Mouse (Mus musculus) midbrain, embryonic 11.5 days (tissue): ENCODE data around the gene Gk5. TPM values are rescaled to one million over a fixed set of nuclear protein-coding genes. Genes with fewer than 3 reads are reported as not detected.

Experiments used
- ATAC-seq: fragments of 200-750 bp; cut with Nextera tagmentation; 2 replicates; pipeline ENCODE4 v1.8.0; 2017; ENCODE audit warnings: moderate TSS enrichment, moderate library complexity; ENCODE audit not compliant: low FRiP score
- DNase-seq: peaks from one replicate; pipeline ENCODE4 v3.0.0; 2015; ENCODE audit warnings: low spot score; ENCODE audit errors: missing footprints
- H3K27ac ChIP-seq: fragments of 300-500 bp; sonication (generic); 2 replicates; pipeline ENCODE4 v1.5.1; 2014; ENCODE audit warnings: low read depth, low read length
- H3K27me3 ChIP-seq: fragments of 300-500 bp; sonication (generic); 2 replicates; pipeline ENCODE4 v1.6.1; 2014; ENCODE audit warnings: mild to moderate bottlenecking, low read length, moderate library complexity, mixed read lengths; ENCODE audit not compliant: control insufficient read depth, insufficient read depth
- H3K36me3 ChIP-seq: fragments of 300-500 bp; sonication (generic); 2 replicates; pipeline ENCODE4 v1.6.1; 2014; ENCODE audit warnings: mild to moderate bottlenecking, low read length, moderate library complexity, mixed read lengths; ENCODE audit not compliant: control insufficient read depth, insufficient read depth
- H3K4me1 ChIP-seq: fragments of 300-500 bp; sonication (generic); 2 replicates; pipeline ENCODE4 v1.6.1; 2014; ENCODE audit warnings: low read length; ENCODE audit not compliant: control insufficient read depth, insufficient read depth
- H3K4me2 ChIP-seq: fragments of 300-500 bp; sonication (generic); 2 replicates; pipeline ENCODE4 v1.6.1; 2014; ENCODE audit warnings: mild to moderate bottlenecking, moderate library complexity
- H3K4me3 ChIP-seq: fragments of 300-500 bp; sonication (generic); 2 replicates; pipeline ENCODE4 v1.5.1; 2014; ENCODE audit warnings: low read depth, low read length
- H3K9ac ChIP-seq: fragments of 300-500 bp; sonication (generic); 2 replicates; pipeline ENCODE4 v1.6.1; 2014; ENCODE audit warnings: low read length
- H3K9me3 ChIP-seq: fragments of 300-500 bp; sonication (generic); 2 replicates; pipeline ENCODE4 v1.6.1; 2016; ENCODE audit warnings: low read length; ENCODE audit not compliant: control insufficient read depth
- WGBS: fragments of 180-500 bp; shearing (Covaris S2); extraction: QIAGEN DNeasy Blood & Tissue Kit; methylation state at CpG from one replicate; pipeline ENCODE4 v1.1.7; 2014; 5-methylcytosine and 5-hydroxymethylcytosine counted together
- polyA plus RNA-seq: library from polyadenylated mRNA; unstranded; fragments of >200 nt; fragmentation: Nextera tagmentation; extraction: Ambion mirVana; gene quantifications from 2 replicates; pipeline ENCODE4 v1.2.1, GENCODE M21; 2014

Gk5 gene
- polyA plus RNA-seq, 1 experiment from 2014 or later, result 2.8 TPM

DNA sequence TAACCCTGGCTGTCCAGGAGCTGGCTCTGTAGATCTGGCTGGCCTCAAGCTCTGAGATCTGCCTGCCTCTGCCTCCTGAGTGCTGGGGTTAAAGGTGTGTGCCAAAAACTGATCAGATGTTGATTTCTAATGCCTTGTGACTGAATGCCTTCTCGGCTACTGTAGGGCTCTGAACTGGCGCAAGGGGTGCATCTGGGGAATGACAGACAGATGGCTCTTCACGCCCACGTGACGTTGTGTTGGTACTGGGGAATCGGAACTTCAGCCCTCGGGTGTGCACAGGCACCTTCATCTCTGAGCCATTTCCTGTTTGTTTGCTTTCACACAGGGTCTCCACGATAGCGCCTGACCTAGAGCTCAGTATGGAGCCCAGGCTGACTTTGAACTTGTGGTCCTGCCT is 19.8 kb downstream of the Gk5 start:
- Histone ChIP-seq H3K27me3 (no peaks in the 10 kb centered on the region), H3K4me3 (no peak overlapping the region), H3K4me1 (peaks cover 3% of the 10 kb centered on the region; the same call in 1 of the 2 replicates), H3K9ac (no peak overlapping the region), H3K27ac (no peak overlapping the region), H3K36me3 (no peaks in the 10 kb centered on the region), H3K9me3 (no peaks in the 10 kb centered on the region), H3K4me2 (no peak overlapping the region)
- WGBS, result 93% methylated on average over 9 of the region's 9 CpGs
- ATAC-seq (no peak), DNase-seq (no peak)

DNA sequence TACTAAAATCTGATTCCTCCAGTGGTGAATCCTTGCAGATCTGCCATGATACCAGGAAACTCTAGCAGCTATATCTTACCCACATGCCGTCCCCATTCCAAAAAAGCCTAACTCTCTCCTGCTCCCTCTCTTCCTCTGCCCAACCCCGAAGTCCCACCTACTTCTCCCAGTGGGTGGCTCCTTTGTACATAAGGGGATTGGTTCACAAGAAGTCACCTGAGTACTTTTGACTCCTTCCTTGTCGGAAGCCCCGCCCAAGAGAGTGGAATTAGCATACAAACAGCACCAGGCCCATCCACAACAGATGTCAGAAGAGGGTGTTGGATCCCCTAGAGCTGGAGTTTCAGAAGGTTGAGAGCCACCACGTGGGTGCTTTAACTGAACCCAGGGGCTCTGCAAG is 20.7 kb downstream of the Gk5 start:
- WGBS, result 37% methylated on average over 5 of the region's 5 CpGs
- H3K27me3 ChIP-seq, result no peaks in the 10 kb centered on the region
- H3K9me3 ChIP-seq, result no peaks in the 10 kb centered on the region
- no peak for DNase-seq
- no peak overlapping the region for H3K27ac ChIP-seq
- no peak overlapping the region for H3K9ac ChIP-seq
- no peaks in the 10 kb centered on the region for H3K36me3 ChIP-seq
- H3K4me2 ChIP-seq, result no peak overlapping the region
- H3K4me3 ChIP-seq, result no peak overlapping the region
- ATAC-seq, result no peak
- H3K4me1 ChIP-seq, result peaks cover 3% of the 10 kb centered on the region; the same call in 1 of the 2 replicates

DNA sequence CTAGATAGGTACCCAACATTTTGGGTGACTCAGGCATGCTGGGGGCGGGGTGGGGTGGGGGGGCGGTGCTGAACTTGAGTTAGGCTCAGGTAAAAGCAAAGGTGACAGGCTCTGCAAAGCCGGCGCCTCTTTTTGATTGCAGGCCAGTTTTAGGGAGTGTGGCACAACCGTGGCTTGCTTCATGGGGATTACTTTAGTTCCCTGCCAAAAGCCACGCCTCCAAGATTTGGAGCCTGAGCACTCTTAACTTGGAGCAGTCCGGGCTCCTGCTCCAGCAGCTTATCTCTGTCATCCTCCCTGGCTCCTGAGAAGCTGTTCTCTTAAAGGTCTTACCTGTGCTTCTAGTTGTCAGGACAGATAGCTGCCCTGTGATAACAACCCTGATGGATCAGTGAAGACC is 21.8 kb downstream of the Gk5 start:
- 59% methylated on average over 7 of the region's 7 CpGs for WGBS
- no peaks in the 10 kb centered on the region for H3K27me3 ChIP-seq
- DNase-seq (no peak), ATAC-seq (no peak)
- no peaks in the 10 kb centered on the region for H3K4me1 ChIP-seq
- no peak overlapping the region for H3K27ac ChIP-seq
- no peak overlapping the region for H3K4me2 ChIP-seq
- H3K9me3 ChIP-seq, result no peaks in the 10 kb centered on the region
- H3K36me3 ChIP-seq, result no peaks in the 10 kb centered on the region
- no peak overlapping the region for H3K4me3 ChIP-seq
- no peak overlapping the region for H3K9ac ChIP-seq

DNA sequence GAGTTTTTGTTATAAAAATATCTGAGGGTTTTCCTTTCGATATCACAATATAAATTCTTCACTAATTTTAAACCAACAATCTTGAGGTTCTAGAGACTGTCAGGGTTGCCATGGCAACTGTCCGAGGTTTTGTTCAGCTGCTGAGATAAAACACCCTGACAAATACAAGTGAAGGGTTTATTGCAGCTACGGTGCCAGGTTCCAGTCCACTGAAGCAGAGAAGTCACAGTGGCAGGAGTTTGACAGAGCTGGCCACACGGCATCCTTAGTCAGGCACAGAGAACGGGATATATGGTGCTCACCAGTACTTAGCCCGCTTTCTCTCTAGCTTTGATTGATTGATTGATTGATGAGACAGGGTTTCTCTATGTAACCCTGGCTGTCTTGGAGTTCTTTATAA is 23.3 kb downstream of the Gk5 start:
- Histone ChIP-seq H3K36me3 (no peaks in the 10 kb centered on the region), H3K27me3 (no peaks in the 10 kb centered on the region), H3K9me3 (no peaks in the 10 kb centered on the region), H3K27ac (no peak overlapping the region), H3K9ac (no peak overlapping the region), H3K4me3 (no peak overlapping the region), H3K4me2 (no peak overlapping the region), H3K4me1 (no peaks in the 10 kb centered on the region)
- no peak for ATAC-seq
- 51% methylated on average over 6 of the region's 6 CpGs for WGBS
- no peak for DNase-seq

DNA sequence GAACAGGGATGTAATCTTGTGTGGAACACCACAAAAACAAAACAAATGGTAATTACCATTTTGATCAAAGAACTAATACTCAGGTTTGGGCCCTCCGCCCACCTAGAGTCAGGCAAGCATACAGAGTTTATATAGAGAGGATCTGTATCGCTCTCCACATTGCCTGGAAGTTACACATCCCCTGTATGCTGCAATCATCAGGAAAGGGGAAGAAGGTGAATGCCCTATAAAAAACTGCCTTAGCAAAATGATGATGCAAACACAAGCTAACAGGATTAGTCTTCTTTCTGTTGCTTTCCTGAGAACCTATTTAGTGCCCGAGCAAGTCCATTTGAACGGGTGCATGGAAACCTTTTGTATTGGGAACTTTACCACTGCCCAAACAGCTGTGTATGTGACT is 24.5 kb downstream of the Gk5 start:
- H3K27me3 ChIP-seq, result no peaks in the 10 kb centered on the region
- DNase-seq (no peak), ATAC-seq (no peak)
- H3K4me2 ChIP-seq, result no peak overlapping the region
- no peak overlapping the region for H3K9ac ChIP-seq
- no peak overlapping the region for H3K27ac ChIP-seq
- WGBS, result 89% methylated on average over 4 of the region's 4 CpGs
- H3K4me1 ChIP-seq, result no peaks in the 10 kb centered on the region
- no peaks in the 10 kb centered on the region for H3K9me3 ChIP-seq
- H3K4me3 ChIP-seq, result no peak overlapping the region
- no peaks in the 10 kb centered on the region for H3K36me3 ChIP-seq

DNA sequence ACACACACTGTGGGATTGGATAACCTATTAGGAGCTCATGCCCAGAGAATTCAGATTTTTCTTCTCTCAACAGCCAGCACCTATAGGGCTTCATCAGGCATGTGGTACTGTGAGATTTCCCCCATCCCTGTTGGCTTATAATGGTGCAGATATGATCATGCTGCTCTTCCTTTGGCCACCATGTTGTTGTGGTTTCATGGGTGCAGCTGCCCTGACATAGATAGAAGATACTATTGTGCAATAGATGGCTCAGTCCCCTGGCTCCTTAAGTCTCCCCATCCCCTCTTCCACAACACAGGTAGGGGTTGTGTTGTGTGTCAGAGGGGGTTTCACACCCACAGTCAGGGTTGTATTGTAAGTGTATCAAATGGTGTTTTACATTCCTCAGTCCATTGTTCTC is 25.7 kb downstream of the Gk5 start:
- no peaks in the 10 kb centered on the region for H3K36me3 ChIP-seq
- ATAC-seq, result no peak
- no peak overlapping the region for H3K4me2 ChIP-seq
- H3K4me1 ChIP-seq, result no peaks in the 10 kb centered on the region
- H3K9ac ChIP-seq, result no peak overlapping the region
- H3K27me3 ChIP-seq, result no peaks in the 10 kb centered on the region
- no peak for DNase-seq
- H3K27ac ChIP-seq, result no peak overlapping the region
- H3K4me3 ChIP-seq, result no peak overlapping the region
- no peaks in the 10 kb centered on the region for H3K9me3 ChIP-seq

DNA sequence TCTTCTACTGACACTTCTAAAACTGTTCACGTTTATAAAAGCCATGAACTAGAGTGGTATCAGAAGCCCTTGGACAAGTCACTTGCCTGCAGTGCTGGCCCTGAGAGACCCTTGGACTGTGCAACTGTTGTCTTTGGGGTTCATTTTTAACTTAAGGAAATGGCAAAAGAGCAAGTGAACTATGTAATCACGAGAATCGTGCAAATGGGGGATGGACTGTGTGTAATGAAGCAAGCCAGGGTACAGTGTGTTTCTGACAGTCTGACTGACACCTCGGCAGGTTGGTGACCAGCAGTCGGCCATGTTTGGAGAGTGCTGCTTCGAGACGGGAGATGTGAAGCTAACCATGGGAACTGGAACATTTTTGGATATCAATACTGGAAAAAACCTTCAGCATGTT is 33.6 kb downstream of the Gk5 start:
- H3K4me2 ChIP-seq, result no peak overlapping the region
- 90% methylated on average over 7 of the region's 7 CpGs for WGBS
- no peaks in the 10 kb centered on the region for H3K9me3 ChIP-seq
- no peaks in the 10 kb centered on the region for H3K4me1 ChIP-seq
- H3K27ac ChIP-seq, result no peak overlapping the region
- no peaks in the 10 kb centered on the region for H3K36me3 ChIP-seq
- DNase-seq (no peak), ATAC-seq (no peak)
- H3K27me3 ChIP-seq, result no peaks in the 10 kb centered on the region
- H3K4me3 ChIP-seq, result no peak overlapping the region
- H3K9ac ChIP-seq, result no peak overlapping the region

DNA sequence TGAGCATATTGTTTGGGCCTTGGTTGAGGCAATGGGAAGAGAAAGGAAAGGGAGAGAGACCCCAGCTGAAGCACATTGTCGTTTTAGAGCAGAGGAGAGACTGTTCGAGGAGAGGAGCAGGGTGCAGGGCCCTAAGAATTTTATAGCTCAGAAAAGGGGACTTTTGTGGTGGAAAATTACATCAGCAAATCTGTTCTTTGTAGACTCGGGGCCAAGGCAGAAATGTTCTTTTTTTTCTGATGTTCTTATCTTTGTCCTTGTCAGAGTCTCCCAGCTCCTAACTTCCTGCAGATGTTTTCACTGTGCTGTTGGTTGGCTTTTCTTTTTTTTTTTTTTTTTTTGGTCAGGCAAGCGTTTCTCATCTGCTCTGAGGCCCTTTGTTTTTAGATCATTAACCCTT is 39.3 kb downstream of the Gk5 start:
- Histone ChIP-seq H3K4me1 (no peaks in the 10 kb centered on the region), H3K4me2 (no peak overlapping the region), H3K9me3 (no peaks in the 10 kb centered on the region), H3K36me3 (no peaks in the 10 kb centered on the region), H3K4me3 (no peak overlapping the region), H3K9ac (no peak overlapping the region), H3K27me3 (no peaks in the 10 kb centered on the region), H3K27ac (no peak overlapping the region)
- DNase-seq, result no peak
- no peak for ATAC-seq
- 75% methylated on average over 4 of the region's 4 CpGs for WGBS

DNA sequence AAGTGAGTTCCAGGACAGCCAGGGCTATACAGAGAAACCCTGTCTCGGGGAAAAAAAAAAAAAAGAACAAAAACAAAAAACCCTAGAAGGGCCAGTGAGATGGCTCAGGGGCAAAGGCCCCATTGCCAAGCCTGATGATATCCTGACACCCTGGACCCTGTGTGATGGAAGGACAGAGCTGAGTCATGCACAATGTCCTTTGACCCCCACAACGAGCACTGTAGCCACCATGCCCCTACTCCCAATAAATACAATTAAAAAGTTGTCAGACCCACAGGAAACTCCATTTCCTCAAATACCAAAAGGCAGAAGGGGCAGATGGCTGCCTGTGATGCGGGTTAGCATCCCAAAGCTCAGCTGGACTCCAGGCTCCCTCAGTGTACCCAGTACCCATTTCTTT is 39.9 kb downstream of the Gk5 start:
- no peak overlapping the region for H3K4me3 ChIP-seq
- no peaks in the 10 kb centered on the region for H3K36me3 ChIP-seq
- H3K27me3 ChIP-seq, result no peaks in the 10 kb centered on the region
- DNase-seq (no peak), ATAC-seq (no peak)
- no peak overlapping the region for H3K27ac ChIP-seq
- no peaks in the 10 kb centered on the region for H3K9me3 ChIP-seq
- no peak overlapping the region for H3K9ac ChIP-seq
- H3K4me2 ChIP-seq, result no peak overlapping the region
- no peaks in the 10 kb centered on the region for H3K4me1 ChIP-seq
- 82% methylated on average over 3 of the region's 3 CpGs for WGBS

DNA sequence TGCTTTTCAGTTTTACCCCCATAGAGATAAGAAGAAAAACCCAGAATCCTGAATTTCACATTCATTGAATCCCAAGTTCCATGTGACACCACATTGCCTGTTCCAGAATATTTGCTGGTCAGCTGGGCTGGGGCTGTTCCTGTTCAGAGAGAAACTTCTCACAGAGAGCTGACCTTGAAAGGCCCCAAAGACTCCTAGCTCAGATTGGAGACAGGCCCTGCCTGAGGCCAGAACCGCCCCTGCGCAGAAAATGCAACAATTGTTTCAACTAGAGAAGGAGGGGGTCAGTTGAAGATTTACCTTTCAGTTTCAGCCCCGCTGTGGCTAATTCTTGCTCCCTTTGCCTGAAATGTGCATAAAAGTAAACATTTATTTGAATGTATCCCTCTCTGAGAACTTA is 41.6 kb downstream of the Gk5 start:
- no peaks in the 10 kb centered on the region for H3K27me3 ChIP-seq
- no peak overlapping the region for H3K4me3 ChIP-seq
- no peak for ATAC-seq
- H3K4me2 ChIP-seq, result no peak overlapping the region
- DNase-seq, result no peak
- H3K36me3 ChIP-seq, result no peaks in the 10 kb centered on the region
- H3K9me3 ChIP-seq, result no peaks in the 10 kb centered on the region
- no peak overlapping the region for H3K27ac ChIP-seq
- no peaks in the 10 kb centered on the region for H3K4me1 ChIP-seq
- 90% methylated on average over 3 of the region's 3 CpGs for WGBS
- H3K9ac ChIP-seq, result no peak overlapping the region
